Mouse (Mus musculus) cerebellum, postnatal 25 days (tissue): ENCODE data around the gene Cacna1h.
A peak's percentile ranks its signal among the peaks of the same experiment; 100 is the strongest.

Experiments
- DNase-seq, 2 experiments: peaks; one replicate each; pipeline ENCODE4 v3.0.0; 2021; ENCODE audit warnings: mixed read lengths in 2 of 2

Cacna1h gene

GRCm38 (mm10) chr17:25433617-25434606 lies at the start of gene Cacna1h:
Gene Cacna1h, minus strand, starts transcription at chr17:25433783.
- peak; percentile 17 to 52 for DNase-seq

GRCm38 (mm10) chr17:25482092-25482491 lies 48.5 kb upstream of the Cacna1h start:
- DNase-seq = no peak

- no peak for DNase-seq
Observed at GRCm38 (mm10) chr17:25480820-25481219, 47.2 kb upstream of the Cacna1h start.

GRCm38 (mm10) chr17:25480152-25480551 lies 46.6 kb upstream of the Cacna1h start:
- DNase-seq = no peak

- peak; percentile 53 to 67 for DNase-seq
Observed at GRCm38 (mm10) chr17:25475946-25476744, 42.6 kb upstream of the Cacna1h start.

GRCm38 (mm10) chr17:25474330-25475077 lies 40.9 kb upstream of the Cacna1h start:
- peak; percentile 42 to 68 for DNase-seq

GRCm38 (mm10) chr17:25472044-25472443 lies 38.5 kb upstream of the Cacna1h start:
- no peak for DNase-seq

- peak; percentile 17 to 22 for DNase-seq
Observed at GRCm38 (mm10) chr17:25471418-25471817, 37.8 kb upstream of the Cacna1h start.

GRCm38 (mm10) chr17:25469798-25470197 lies 36.2 kb upstream of the Cacna1h start:
- DNase-seq = peak; percentile 72 to 80

- no peak for DNase-seq
Observed at GRCm38 (mm10) chr17:25468301-25468700, 34.7 kb upstream of the Cacna1h start.

GRCm38 (mm10) chr17:25467781-25468180 lies 34.2 kb upstream of the Cacna1h start:
- DNase-seq = no peak

- no peak for DNase-seq
Observed at GRCm38 (mm10) chr17:25466257-25466656, 32.7 kb upstream of the Cacna1h start.

GRCm38 (mm10) chr17:25464091-25464490 lies 30.5 kb upstream of the Cacna1h start:
- DNase-seq = no peak

GRCm38 (mm10) chr17:25463326-25463945 lies 29.9 kb upstream of the Cacna1h start:
- DNase-seq = no peak

- no peak for DNase-seq
Observed at GRCm38 (mm10) chr17:25462236-25462875, 28.8 kb upstream of the Cacna1h start.

- no peak for DNase-seq
Observed at GRCm38 (mm10) chr17:25456540-25456939, 23.0 kb upstream of the Cacna1h start.

- no peak for DNase-seq
Observed at GRCm38 (mm10) chr17:25454272-25454671, 20.7 kb upstream of the Cacna1h start, which contains the start of gene Tekt4. Gene Tekt4, plus strand, starts transcription at chr17:25454615.

- no peak for DNase-seq
Observed at GRCm38 (mm10) chr17:25452246-25452965, 18.8 kb upstream of the Cacna1h start.

GRCm38 (mm10) chr17:25450329-25450728 lies 16.7 kb upstream of the Cacna1h start:
- no peak for DNase-seq

GRCm38 (mm10) chr17:25447865-25448264 lies 14.3 kb upstream of the Cacna1h start:
- no peak for DNase-seq

GRCm38 (mm10) chr17:25445841-25446240 lies 12.3 kb upstream of the Cacna1h start:
- no peak for DNase-seq
